Mouse (Mus musculus): ENCODE results near the gene Tmem200b. TPM values are rescaled to one million over a fixed set of nuclear protein-coding genes. Genes with fewer than 3 reads are reported as not detected.

Gene Tmem200b
- 1 to 10 TPM; 4.5 to 5.5 TPM for total RNA-seq (2021)
- long read RNA-seq, experiment 1, partial matches to known transcripts: 0 of 5 reads
- long read RNA-seq, experiment 1, other reads (novel, unspliced or antisense): 5 of 5 reads
- long read RNA-seq, experiment 2, partial matches to known transcripts: 0 of 13 reads
- long read RNA-seq, experiment 2, other reads (novel, unspliced or antisense): 12 of 13 reads

- DNase-seq: peak; percentile 38
- intact Hi-C loops (cut with DNase I; ENCODE audit: low total_unique reads): loop anchor here (5.0 kb wide), 1 partner anchor 46 kb away; no protein-coding TSS in a partner anchor
Measured at GRCm38 (mm10) chr4:131921461-131922346, at the start of gene Tmem200b. Gene Tmem200b (plus strand): TSS chr4:131921771.

DNA sequence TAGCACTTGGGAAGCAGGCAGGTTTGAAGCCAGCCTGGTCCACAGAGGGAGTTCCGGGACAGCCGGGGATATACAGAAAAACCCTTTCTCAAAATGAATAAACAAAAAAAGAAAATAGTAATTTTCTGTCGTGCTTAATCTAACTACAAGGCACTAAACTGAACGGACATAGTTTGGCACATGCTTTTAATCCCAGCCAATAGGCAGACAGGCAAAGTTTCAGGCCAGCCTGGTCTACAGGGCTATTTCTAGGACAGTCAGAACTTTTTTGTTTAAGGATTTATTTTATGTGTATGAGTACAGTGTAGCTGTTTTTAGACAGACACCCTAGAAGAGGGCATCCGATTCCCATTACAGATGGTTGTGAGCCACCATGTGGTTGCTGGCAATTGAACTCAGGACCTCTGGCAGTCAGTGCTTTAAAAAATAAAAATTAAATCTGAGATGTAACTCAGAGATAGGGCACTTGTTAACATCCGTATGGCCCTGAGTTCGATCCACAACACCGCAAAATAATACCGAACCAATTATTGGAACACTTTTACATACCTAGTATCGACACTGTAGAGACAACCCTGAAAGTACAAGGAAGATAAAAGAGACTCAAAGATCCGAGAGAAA lies 48.8 kb upstream of the Tmem200b start:
- no peak for DNase-seq
- intact Hi-C loops (cut with DNase I; ENCODE audit: low total_unique reads): no loop called here

GRCm38 (mm10) chr4:131873293-131874168 lies 48.0 kb upstream of the Tmem200b start, which contains the start of gene Srsf4:
Gene Srsf4 (plus strand): TSS chr4:131873617.
- DNase-seq: peak; percentile 95
- intact Hi-C loops (cut with DNase I; ENCODE audit: low total_unique reads): no loop called here

- intact Hi-C loops (cut with DNase I; ENCODE audit: low total_unique reads): no loop called here
- DNase-seq: no peak
Measured at GRCm38 (mm10) chr4:131874169-131874536, 47.4 kb upstream of the Tmem200b start.

DNA sequence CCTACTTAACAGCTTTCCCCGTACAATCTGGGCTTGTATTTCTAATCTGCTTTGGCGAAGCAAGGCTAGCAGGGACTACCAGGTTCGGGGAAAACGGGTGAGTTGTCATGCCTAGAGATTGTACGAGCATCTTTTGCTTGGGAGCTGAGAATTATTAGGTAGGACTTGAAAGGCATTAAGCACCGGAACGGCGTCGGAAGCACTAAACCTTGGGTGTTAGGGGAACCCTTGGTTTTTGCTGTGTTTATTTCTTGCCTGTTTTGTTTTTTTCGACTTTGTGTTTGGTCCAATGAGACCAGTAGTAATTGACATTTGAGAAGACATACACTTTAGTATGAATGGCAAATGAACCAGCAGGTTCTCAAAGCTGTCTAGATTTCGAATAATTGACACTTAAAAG lies 47.0 kb upstream of the Tmem200b start:
- no peak for DNase-seq
- intact Hi-C loops (cut with DNase I; ENCODE audit: low total_unique reads): no loop called here

DNA sequence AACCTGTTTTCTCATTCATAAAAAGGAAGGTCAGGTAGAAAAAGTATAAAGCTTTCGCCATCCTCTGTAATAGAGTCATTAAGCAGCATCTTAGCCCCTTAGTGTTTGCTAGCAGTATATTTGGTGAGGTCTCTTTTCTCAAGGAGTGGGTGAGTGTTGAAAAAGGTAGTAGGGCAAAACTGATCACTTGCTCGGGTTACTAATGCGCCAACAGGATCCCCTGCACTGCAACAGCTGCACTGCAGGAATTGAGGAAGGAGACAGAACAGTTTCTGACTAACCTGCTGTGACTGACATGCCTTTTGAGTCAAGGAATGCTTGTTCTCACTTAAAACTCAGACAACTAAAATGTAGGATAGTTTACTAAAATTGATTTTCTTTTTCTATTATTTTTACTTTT lies 46.3 kb upstream of the Tmem200b start:
- intact Hi-C loops (cut with DNase I; ENCODE audit: low total_unique reads): no loop called here
- DNase-seq: no peak

- DNase-seq: no peak
- intact Hi-C loops (cut with DNase I; ENCODE audit: low total_unique reads): no loop called here
Measured at GRCm38 (mm10) chr4:131876836-131877235, 44.7 kb upstream of the Tmem200b start.

- intact Hi-C loops (cut with DNase I; ENCODE audit: low total_unique reads): no loop called here
- DNase-seq: no peak
Measured at GRCm38 (mm10) chr4:131879692-131880091, 41.9 kb upstream of the Tmem200b start.

- no peak for DNase-seq
- intact Hi-C loops (cut with DNase I; ENCODE audit: low total_unique reads): no loop called here
Measured at GRCm38 (mm10) chr4:131881306-131881705, 40.3 kb upstream of the Tmem200b start.

- DNase-seq: no peak
Measured at GRCm38 (mm10) chr4:131883571-131883970, 38.0 kb upstream of the Tmem200b start.

DNA sequence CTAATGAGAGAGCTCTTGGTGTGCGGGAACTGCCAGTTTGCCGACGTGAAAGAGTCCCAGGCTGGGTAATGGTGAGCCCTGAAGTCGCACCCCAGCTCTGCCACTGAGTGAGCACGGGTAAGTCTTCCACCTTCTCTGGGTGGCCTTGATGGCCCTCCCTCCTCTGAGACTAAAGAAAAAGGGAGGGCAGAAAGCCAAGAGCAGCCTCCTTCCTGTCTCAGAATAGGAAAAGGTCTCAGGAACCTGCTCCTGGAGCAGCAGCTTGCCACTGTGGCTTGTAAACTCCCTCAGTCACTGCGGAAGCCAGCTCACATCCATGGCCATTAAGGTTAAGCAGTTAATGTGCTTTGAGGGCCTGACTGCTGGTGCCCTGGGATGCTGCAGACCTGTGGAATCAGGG lies 36.2 kb upstream of the Tmem200b start:
- intact Hi-C loops (cut with DNase I; ENCODE audit: low total_unique reads): no loop called here
- DNase-seq: no peak

More at GRCm38 (mm10) chr4:131883571-131883970, 38.0 kb upstream of the Tmem200b start:
- intact Hi-C loops (cut with DNase I; ENCODE audit: low total_unique reads): no loop called here

GRCm38 (mm10) chr4:131888564-131888963 lies 33.0 kb upstream of the Tmem200b start:
- intact Hi-C loops (cut with DNase I; ENCODE audit: low total_unique reads): no loop called here
- no peak for DNase-seq

DNA sequence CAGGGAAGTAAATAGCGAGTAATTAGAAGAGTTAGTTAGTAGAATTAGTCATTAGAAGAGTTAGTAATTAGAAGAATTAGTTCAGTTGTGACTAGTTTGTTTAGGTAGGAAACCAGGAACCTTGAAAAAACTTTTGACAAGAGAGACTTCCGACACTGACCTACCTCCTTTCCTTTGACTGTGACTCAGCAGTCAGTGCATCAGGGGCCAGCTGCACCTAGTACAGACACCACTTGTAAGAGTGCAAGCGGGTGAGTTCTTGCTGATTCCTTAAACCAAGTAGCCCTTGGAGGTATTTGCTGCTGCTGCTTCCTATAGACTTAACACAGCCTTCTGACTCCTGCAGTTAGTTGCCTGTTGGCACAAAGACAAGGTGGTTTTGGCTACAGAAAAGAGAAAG lies 30.9 kb upstream of the Tmem200b start:
- intact Hi-C loops (cut with DNase I; ENCODE audit: low total_unique reads): no loop called here
- DNase-seq: no peak

DNA sequence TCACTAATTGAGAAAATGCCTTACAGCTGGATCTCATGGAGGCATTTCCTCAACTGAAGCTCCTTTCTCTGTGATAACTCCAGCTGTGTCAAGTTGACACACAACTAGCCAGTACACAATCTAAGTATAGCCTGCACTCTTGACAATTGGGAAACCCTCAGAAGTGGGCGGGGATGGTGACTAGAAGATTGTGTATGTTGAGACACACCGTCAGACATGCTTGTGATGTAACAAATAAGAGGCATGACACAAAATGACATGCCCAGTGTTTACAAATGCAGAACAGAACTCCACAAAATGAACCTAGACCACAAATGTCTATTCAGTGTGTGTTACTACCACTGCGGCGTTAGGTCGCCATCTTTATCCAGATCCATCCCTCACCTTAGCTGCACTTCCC lies 24.5 kb upstream of the Tmem200b start:
- no peak for DNase-seq

GRCm38 (mm10) chr4:131897787-131898186 lies 23.8 kb upstream of the Tmem200b start:
- intact Hi-C loops (cut with DNase I; ENCODE audit: low total_unique reads): no loop called here
- DNase-seq: no peak

More for the DNA sequence above, 24.5 kb upstream of the Tmem200b start:
- intact Hi-C loops (cut with DNase I; ENCODE audit: low total_unique reads): no loop called here

- peak; percentile 30 for DNase-seq
- intact Hi-C loops (cut with DNase I; ENCODE audit: low total_unique reads): no loop called here
Measured at GRCm38 (mm10) chr4:131898503-131899179, 22.9 kb upstream of the Tmem200b start.

- intact Hi-C loops (cut with DNase I; ENCODE audit: low total_unique reads): no loop called here
- DNase-seq: no peak
Measured at GRCm38 (mm10) chr4:131899180-131899554, 22.4 kb upstream of the Tmem200b start.

GRCm38 (mm10) chr4:131901090-131901489 lies 20.5 kb upstream of the Tmem200b start:
- no peak for DNase-seq
- intact Hi-C loops (cut with DNase I; ENCODE audit: low total_unique reads): no loop called here

DNA sequence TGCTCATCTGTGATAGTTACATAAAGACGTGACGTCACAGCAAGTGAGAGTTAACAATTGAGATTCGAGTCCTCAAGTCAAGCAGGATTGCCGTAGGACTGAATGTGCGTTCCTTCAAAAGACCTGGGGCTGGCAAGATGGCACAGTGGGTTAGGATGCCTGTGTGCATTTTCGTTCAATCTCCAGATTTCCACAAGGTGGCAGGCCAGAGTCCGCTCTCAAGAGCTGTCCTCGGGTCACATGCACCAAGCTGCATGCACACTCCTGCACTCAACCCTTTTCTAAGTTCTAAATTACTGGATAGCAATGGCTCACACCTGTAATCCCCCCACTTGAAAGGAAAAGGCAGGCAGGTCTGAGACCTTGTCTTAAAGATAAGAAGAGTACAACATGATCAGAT lies 17.1 kb upstream of the Tmem200b start:
- intact Hi-C loops (cut with DNase I; ENCODE audit: low total_unique reads): no loop called here
- peak; percentile 35 for DNase-seq

Data from gastrocnemius, postnatal 14 days (tissue).